Mouse (Mus musculus) right cerebral cortex, adult 18-20 months (tissue): ENCODE results near the gene Gabrr3.

Experiments
- DNase-seq: peaks from one replicate; pipeline ENCODE4 v3.0.0; 2022; ENCODE audit warnings: mixed read lengths

Gene Gabrr3

GRCm38 (mm10) chr16:59471637-59472278, 64.6 kb downstream of the Gabrr3 start, which contains the start of gene Riox2:
Gene Riox2, plus strand, starts transcription at chr16:59471775.
- DNase-seq = peak; percentile 67

DNA sequence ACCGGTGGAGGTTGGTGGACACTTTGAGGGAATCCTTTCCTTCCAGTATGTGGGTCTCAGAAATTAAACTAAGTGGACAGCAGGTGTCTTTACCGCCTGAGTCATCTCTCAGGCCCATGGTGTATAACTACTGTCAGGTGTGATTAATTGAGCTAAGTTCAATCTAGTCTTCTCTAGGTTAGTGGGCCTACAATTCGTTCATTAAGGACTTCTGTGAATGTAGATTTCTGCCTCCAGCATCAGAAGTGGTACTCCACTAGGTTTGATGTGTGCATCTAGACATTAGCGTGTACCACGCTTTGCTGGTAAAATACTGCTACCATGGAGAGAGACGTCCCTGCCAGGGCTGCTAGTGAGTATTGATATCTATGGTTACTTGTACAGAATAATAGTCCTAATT, 65.4 kb downstream of the Gabrr3 start:
- DNase-seq = no peak

GRCm38 (mm10) chr16:59474788-59475187, 67.7 kb downstream of the Gabrr3 start:
- peak; percentile 45 for DNase-seq

GRCm38 (mm10) chr16:59477955-59478354, 70.8 kb downstream of the Gabrr3 start:
- no peak for DNase-seq

DNA sequence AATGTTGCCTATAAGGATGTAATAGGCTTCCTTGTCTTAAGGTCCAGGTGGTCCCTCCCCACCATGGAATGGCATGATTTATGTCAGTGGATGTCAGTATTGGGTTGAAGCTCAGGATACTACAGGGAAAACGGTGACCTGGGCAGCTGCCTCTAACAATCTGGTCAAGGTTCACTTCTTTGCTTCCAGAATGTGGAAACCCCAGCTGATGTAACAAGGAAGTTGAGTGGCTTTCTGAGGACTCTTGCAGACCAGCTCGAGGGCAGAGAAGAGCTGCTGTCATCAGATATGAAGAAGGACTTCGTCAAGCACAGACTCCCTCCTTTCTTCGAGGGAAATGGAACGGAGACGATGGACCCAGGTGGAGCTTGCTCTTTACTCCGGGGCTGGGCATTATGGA, 80.1 kb downstream of the Gabrr3 start:
- DNase-seq = no peak

- no peak for DNase-seq
Observed at GRCm38 (mm10) chr16:59487975-59488548, 80.9 kb downstream of the Gabrr3 start.

GRCm38 (mm10) chr16:59493199-59493598, 86.1 kb downstream of the Gabrr3 start:
- DNase-seq = peak; percentile 12

DNA sequence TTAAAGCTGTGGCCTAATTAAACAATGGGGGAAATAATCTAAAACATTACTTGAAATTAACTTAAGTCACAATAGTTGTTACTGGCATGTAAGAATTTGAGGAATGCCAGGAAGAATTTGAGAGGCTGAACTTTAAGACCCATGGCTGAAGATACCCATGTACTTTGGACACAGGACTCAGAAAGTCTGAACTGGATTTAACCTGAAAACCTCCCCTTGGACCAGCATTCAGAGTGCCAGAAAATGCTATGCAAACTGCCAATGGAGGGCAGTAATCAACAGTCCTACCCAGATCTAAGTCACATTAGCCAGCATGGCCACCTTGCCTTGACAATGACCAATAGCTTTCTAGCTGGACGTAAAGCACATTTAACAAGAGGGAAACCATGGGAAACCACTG, 90.8 kb downstream of the Gabrr3 start:
- DNase-seq = no peak

- DNase-seq = no peak
Observed at GRCm38 (mm10) chr16:59499180-59499579, 92.0 kb downstream of the Gabrr3 start.

DNA sequence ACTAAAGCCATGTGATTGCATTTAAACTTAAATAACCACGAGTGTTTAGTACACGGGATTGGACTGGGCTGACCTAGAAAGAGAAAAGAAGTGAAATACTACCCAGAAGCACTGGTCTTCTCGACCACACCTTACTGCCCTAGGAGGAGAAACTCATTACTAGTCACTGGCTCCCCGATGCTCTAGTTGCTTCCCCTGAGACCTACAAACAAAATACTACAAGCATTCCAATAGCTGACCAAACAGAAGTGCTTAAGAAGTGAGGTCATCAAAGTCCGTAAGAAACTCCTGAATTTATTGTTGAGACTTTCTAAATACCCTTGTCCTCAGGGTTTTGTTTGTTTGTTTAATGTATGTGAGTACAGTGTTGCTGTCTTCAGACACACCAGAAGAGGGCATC, 102.7 kb downstream of the Gabrr3 start:
- DNase-seq = no peak
